Mouse (Mus musculus): ENCODE measurements around the gene Cntnap2. TPM values are rescaled to one million over a fixed set of nuclear protein-coding genes. Genes with fewer than 3 reads are reported as not detected.

The Cntnap2 gene
- total and polyA plus RNA-seq, 3 experiments, result 0.05 TPM; not detected in 2

DNA sequence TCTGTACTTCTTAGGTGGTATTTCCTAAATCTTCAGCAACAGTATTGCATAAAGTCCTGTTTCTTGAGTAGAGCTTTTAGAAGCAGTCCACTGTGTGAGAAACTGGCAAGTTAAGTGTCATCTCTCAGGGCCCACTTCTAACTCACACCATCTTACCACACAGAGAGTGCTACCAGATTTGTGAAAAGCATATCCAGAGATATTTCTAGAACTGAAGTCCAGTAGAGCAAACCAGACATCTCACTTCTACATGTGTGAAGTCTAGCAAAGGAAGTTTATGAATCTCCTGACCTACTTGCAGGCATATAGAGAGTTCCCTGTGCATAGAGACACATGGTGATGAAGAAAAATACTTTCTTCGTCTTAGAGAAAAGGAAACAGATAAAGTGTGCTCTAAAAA, 500.6 kb downstream of the Cntnap2 start:
- ATAC-seq (ENCODE audit: extremely low read depth, insufficient number of reproducible peaks, low FRiP score, poor library complexity, severe bottlenecking) (no peak), DNase-seq (ENCODE audit: low spot score) (no peak)
- Histone ChIP-seq H3K36me3 (replicated peaks) (no peaks in the 10 kb centered on the region), H3K27me3 (ENCODE audit: insufficient read depth, low read length) (no peaks in the 10 kb centered on the region), H3K9me3 (replicated peaks) (no peaks in the 10 kb centered on the region), H3K4me3 (ENCODE audit: low read depth, low read length) (no peak overlapping the region), H3K4me1 (ENCODE audit: insufficient read depth, low read depth, low read length) (no peaks in the 10 kb centered on the region)
- TF ChIP-seq GATA1 (IDR thresholded peaks at IDR 0.05; ENCODE audit: borderline replicate concordance, low read length) (no peak), GATA2 (IDR thresholded peaks at IDR 0.05; ENCODE audit: borderline replicate concordance, low read depth, low read length) (no peak), POLR2AphosphoS5 (IDR thresholded peaks at IDR 0.05; ENCODE audit: insufficient replicate concordance, low read depth, low read length) (no peak), CTCF (IDR thresholded peaks at IDR 0.05; ENCODE audit: low read depth, low read length) (no peak), TAL1 (conservative IDR thresholded peaks at IDR 0.05; ENCODE audit: low read depth, low read length) (no peak)

DNA sequence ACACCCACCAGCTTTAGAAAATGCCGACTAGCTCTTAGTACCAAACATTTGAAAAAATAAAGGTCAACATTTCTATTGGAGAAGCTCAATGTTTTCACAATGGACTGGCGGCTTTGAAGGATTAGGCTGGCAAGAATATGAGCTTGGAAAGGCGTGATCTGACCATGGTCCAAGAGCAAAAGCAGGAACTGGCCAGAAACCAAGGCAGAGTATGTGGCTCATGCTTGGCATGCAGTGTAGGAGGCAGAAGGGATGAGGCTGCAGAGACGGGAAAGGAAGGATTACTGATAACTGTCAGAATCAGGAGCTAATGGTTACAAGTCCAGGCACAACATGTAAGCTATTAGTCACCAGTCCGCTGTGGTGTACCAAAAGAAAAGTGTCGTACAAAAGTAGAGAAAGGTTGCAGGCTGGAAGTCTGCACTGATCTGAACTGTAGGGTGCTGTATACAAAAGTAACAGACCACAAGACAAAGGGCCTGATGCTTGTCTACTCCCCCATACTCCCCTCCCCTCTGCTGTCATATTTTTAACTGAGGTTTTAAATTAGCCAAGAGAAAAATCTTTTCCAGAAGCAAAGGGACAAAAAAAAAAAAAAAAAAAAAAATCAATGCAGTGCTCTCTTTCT, 525.4 kb downstream of the Cntnap2 start:
- Histone ChIP-seq H3K4me1 (ENCODE audit: insufficient read depth, low read depth, low read length) (no peaks in the 10 kb centered on the region), H3K27me3 (ENCODE audit: insufficient read depth, low read length) (no peaks in the 10 kb centered on the region), H3K9me3 (replicated peaks) (no peaks in the 10 kb centered on the region), H3K4me3 (ENCODE audit: low read depth, low read length) (no peak overlapping the region), H3K36me3 (replicated peaks) (no peaks in the 10 kb centered on the region)
- TF ChIP-seq GATA1 (IDR thresholded peaks at IDR 0.05; ENCODE audit: borderline replicate concordance, low read length) (no peak), TAL1 (conservative IDR thresholded peaks at IDR 0.05; ENCODE audit: low read depth, low read length) (no peak), GATA2 (IDR thresholded peaks at IDR 0.05; ENCODE audit: borderline replicate concordance, low read depth, low read length) (no peak), POLR2AphosphoS5 (IDR thresholded peaks at IDR 0.05; ENCODE audit: insufficient replicate concordance, low read depth, low read length) (no peak), CTCF (IDR thresholded peaks at IDR 0.05; ENCODE audit: low read depth, low read length) (no peak)
- DNase-seq (ENCODE audit: low spot score), result no peak
- ATAC-seq (ENCODE audit: extremely low read depth, insufficient number of reproducible peaks, low FRiP score, poor library complexity, severe bottlenecking), result no peak

DNA sequence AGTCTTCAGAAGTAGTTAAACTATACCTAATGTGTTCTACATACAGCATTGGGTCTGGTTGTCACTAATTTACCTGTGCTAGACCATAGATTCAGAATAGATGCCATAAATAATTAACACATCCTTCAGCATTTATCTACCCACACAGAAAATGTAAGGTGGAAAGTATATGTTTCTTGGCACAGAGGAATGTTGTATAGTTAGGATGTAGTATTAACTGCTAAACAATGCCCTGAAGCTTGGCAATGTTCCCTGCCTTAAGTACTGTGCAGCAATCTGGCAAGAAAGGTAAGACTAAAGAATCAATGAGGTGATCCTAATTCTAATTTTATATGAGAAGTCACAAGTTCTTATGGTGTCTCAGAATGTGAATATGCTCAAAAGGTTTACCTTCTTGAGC, 529.9 kb downstream of the Cntnap2 start:
- no peaks in the 10 kb centered on the region for H3K36me3 ChIP-seq (replicated peaks)
- no peaks in the 10 kb centered on the region for H3K4me1 ChIP-seq (ENCODE audit: insufficient read depth, low read depth, low read length)
- H3K4me3 ChIP-seq (ENCODE audit: low read depth, low read length), result no peak overlapping the region
- H3K27me3 ChIP-seq (ENCODE audit: insufficient read depth, low read length), result no peaks in the 10 kb centered on the region
- ATAC-seq (ENCODE audit: extremely low read depth, insufficient number of reproducible peaks, low FRiP score, poor library complexity, severe bottlenecking) (no peak), DNase-seq (ENCODE audit: low spot score) (no peak)
- no peaks in the 10 kb centered on the region for H3K9me3 ChIP-seq (replicated peaks)
- no peak for TF ChIP-seq GATA1 (IDR thresholded peaks at IDR 0.05; ENCODE audit: borderline replicate concordance, low read length)
- no peak for TF ChIP-seq TAL1 (conservative IDR thresholded peaks at IDR 0.05; ENCODE audit: low read depth, low read length)
- TF ChIP-seq POLR2AphosphoS5 (IDR thresholded peaks at IDR 0.05; ENCODE audit: insufficient replicate concordance, low read depth, low read length), result no peak
- no peak for TF ChIP-seq CTCF (IDR thresholded peaks at IDR 0.05; ENCODE audit: low read depth, low read length)
- no peak for TF ChIP-seq GATA2 (IDR thresholded peaks at IDR 0.05; ENCODE audit: borderline replicate concordance, low read depth, low read length)

DNA sequence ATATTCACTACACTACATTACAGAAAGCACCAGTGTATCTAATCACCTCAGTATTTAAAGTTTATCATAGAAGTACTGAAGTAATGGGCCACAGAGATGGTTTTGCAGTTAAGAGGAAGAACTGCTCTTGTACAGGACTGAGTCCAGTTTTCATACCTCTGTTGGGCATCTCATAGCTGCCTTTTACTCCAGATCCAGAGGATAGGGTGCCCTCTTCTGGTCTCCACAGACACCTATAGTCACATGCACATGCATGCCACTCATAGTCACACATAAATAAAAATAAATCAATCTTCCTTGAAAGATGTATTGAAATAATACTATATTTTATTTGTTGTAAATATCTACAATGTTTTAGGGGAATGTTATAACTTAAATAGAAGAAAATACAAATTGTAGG, 587.9 kb downstream of the Cntnap2 start:
- Histone ChIP-seq H3K27me3 (ENCODE audit: insufficient read depth, low read length) (no peaks in the 10 kb centered on the region), H3K36me3 (replicated peaks) (no peaks in the 10 kb centered on the region), H3K4me3 (ENCODE audit: low read depth, low read length) (no peak overlapping the region), H3K4me1 (ENCODE audit: insufficient read depth, low read depth, low read length) (no peaks in the 10 kb centered on the region), H3K9me3 (replicated peaks) (no peaks in the 10 kb centered on the region)
- TF ChIP-seq TAL1 (conservative IDR thresholded peaks at IDR 0.05; ENCODE audit: low read depth, low read length) (no peak), POLR2AphosphoS5 (IDR thresholded peaks at IDR 0.05; ENCODE audit: insufficient replicate concordance, low read depth, low read length) (no peak), GATA2 (IDR thresholded peaks at IDR 0.05; ENCODE audit: borderline replicate concordance, low read depth, low read length) (no peak), GATA1 (IDR thresholded peaks at IDR 0.05; ENCODE audit: borderline replicate concordance, low read length) (no peak), CTCF (IDR thresholded peaks at IDR 0.05; ENCODE audit: low read depth, low read length) (no peak)
- no peak for DNase-seq (ENCODE audit: low spot score)
- ATAC-seq (ENCODE audit: extremely low read depth, insufficient number of reproducible peaks, low FRiP score, poor library complexity, severe bottlenecking), result no peak

DNA sequence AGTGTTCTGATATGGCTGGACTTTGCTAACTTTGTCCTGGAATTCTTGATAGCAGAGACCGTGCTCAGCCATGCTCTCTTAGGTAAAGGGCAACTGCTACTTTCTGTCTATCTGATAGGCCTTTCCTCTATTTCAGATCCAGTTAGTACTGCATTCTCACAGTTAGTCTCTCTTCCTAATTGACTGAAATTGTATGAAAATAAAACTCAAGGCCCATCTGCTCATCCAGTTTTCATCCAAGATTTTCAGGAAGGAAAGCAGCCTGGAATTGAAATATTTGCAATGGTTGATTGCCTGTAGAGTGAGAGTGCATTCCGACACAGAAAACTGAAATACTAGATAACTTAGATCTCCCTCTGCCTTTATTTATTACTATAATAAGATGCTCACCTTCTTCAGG, 589.3 kb downstream of the Cntnap2 start:
- H3K27me3 ChIP-seq (ENCODE audit: insufficient read depth, low read length), result no peaks in the 10 kb centered on the region
- H3K4me1 ChIP-seq (ENCODE audit: insufficient read depth, low read depth, low read length), result no peaks in the 10 kb centered on the region
- no peaks in the 10 kb centered on the region for H3K9me3 ChIP-seq (replicated peaks)
- ATAC-seq (ENCODE audit: extremely low read depth, insufficient number of reproducible peaks, low FRiP score, poor library complexity, severe bottlenecking) (no peak), DNase-seq (ENCODE audit: low spot score) (no peak)
- TF ChIP-seq GATA2 (IDR thresholded peaks at IDR 0.05; ENCODE audit: borderline replicate concordance, low read depth, low read length) (no peak), TAL1 (conservative IDR thresholded peaks at IDR 0.05; ENCODE audit: low read depth, low read length) (no peak), CTCF (IDR thresholded peaks at IDR 0.05; ENCODE audit: low read depth, low read length) (no peak), POLR2AphosphoS5 (IDR thresholded peaks at IDR 0.05; ENCODE audit: insufficient replicate concordance, low read depth, low read length) (no peak), GATA1 (IDR thresholded peaks at IDR 0.05; ENCODE audit: borderline replicate concordance, low read length) (no peak)
- H3K4me3 ChIP-seq (ENCODE audit: low read depth, low read length), result no peak overlapping the region
- no peaks in the 10 kb centered on the region for H3K36me3 ChIP-seq (replicated peaks)

DNA sequence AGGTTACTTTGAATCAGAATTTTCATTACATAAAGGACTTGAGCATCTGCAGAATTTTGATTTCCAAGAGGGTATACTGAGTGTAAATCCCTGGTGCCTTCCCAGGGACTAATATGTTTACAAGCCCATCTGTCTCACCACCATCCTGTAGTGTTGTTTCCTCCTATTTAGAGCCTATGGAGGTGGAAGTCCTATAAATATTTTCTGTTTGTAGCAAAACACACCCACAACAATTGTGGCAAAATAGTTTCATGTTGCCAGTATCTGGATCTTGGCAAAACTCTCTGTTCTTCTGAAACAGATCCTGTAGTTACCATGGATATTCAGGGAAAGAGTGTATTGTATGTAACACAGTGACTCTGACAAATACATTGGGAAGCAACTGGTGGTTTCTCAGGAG, 641.1 kb downstream of the Cntnap2 start:
- Histone ChIP-seq H3K9me3 (replicated peaks) (no peaks in the 10 kb centered on the region), H3K4me1 (ENCODE audit: insufficient read depth, low read depth, low read length) (no peaks in the 10 kb centered on the region), H3K36me3 (replicated peaks) (no peaks in the 10 kb centered on the region), H3K27me3 (ENCODE audit: insufficient read depth, low read length) (no peaks in the 10 kb centered on the region), H3K4me3 (ENCODE audit: low read depth, low read length) (no peak overlapping the region)
- DNase-seq (ENCODE audit: low spot score) (no peak), ATAC-seq (ENCODE audit: extremely low read depth, insufficient number of reproducible peaks, low FRiP score, poor library complexity, severe bottlenecking) (no peak)
- TF ChIP-seq CTCF (IDR thresholded peaks at IDR 0.05; ENCODE audit: low read depth, low read length) (no peak), GATA1 (IDR thresholded peaks at IDR 0.05; ENCODE audit: borderline replicate concordance, low read length) (no peak), POLR2AphosphoS5 (IDR thresholded peaks at IDR 0.05; ENCODE audit: insufficient replicate concordance, low read depth, low read length) (no peak), GATA2 (IDR thresholded peaks at IDR 0.05; ENCODE audit: borderline replicate concordance, low read depth, low read length) (no peak), TAL1 (conservative IDR thresholded peaks at IDR 0.05; ENCODE audit: low read depth, low read length) (no peak)

All from G1E (cell line).